Mouse (Mus musculus): ENCODE measurements at regions not wholly inside any gene's neighbourhood (a gene's known extent, or its start where the extent isn't known, plus 50 kb on each side); places are given as distances from the start of the nearest gene placed in this dataset.
"Not testable (repeated sequence)": the region's sequence is repeated elsewhere in the genome, so short reads cannot be mapped to it uniquely, and the experiment has no call there.

DNA sequence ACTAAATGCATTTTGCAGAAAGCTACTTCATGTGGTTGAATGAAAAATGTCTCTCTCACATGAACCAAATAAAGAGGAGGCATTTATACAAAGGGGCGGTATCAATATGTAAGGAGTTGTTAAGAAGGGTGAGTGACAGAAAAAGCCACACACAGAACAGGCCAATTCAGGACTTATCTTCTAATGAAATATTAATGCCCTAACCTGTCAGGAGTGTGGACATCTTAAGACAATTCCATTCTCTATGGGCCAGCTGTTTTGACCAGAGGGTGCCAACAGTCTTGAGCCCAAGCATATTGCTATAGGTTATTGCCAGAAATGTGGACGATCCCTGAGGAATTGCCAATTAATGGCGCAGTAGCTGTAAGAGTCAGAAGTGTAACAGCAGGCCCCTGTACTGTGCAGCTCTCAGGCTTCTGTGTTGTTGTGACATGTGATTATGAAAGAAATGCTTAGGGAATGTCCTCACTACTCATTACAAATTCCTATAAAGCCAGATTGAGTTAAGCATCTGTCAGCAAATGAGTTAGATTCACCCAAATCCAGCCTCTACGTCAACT, 393.8 kb downstream of the Ice1 start:
- Histone ChIP-seq H3K4me2 (no peak overlapping the region), H3K27ac (ENCODE audit: poor library complexity, severe bottlenecking) (no peak overlapping the region), H3K27me3 (replicated peaks) (no peaks in the 10 kb centered on the region), H3K4me1 (replicated peaks) (no peaks in the 10 kb centered on the region), H3K36me3 (no peaks in the 10 kb centered on the region), H3K4me3 (no peak overlapping the region), H3K9ac (no peak overlapping the region), H3K9me3 (replicated peaks) (no peaks in the 10 kb centered on the region)
- ATAC-seq (ENCODE audit: insufficient number of reproducible peaks, low FRiP score) = no peak
- WGBS = 86% methylated on average over 4 of the region's 4 CpGs

DNA sequence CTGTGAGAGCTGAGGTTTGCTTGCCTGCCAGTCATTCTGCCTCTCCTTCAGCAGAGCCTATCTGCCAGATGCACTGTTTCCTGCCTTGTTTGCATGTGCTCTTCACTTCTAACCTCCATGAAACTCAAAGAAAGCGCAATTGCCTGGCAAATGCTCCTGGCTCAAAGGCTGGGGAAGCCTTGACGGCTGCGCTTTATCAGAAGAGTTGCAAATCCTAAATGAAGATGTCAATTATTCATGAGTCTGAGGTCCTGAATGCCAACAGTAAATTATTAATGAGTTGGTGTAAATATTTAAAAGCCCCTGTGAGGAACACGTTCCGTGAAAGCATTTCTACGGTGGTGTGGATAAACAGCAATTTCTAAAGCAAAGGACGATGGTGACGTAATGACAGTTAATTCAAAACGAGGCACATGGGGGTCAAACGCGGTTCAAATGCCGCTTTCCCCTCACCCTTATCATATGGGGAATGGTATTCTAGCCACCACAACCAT, 377.4 kb downstream of the Ice1 start:
- 58% methylated on average over 12 of the region's 12 CpGs for WGBS
- no peak for ATAC-seq (ENCODE audit: insufficient number of reproducible peaks, low FRiP score)
- Histone ChIP-seq H3K27ac (ENCODE audit: poor library complexity, severe bottlenecking) (no peak overlapping the region), H3K4me2 (no peak overlapping the region), H3K36me3 (no peaks in the 10 kb centered on the region), H3K4me1 (replicated peaks) (0 out of 2 replicates have a peak, but pooled peaks cover 5% of the 10 kb centered on the region), H3K27me3 (replicated peaks) (no peaks in the 10 kb centered on the region), H3K9ac (no peak overlapping the region), H3K9me3 (replicated peaks) (no peaks in the 10 kb centered on the region), H3K4me3 (no peak overlapping the region)

DNA sequence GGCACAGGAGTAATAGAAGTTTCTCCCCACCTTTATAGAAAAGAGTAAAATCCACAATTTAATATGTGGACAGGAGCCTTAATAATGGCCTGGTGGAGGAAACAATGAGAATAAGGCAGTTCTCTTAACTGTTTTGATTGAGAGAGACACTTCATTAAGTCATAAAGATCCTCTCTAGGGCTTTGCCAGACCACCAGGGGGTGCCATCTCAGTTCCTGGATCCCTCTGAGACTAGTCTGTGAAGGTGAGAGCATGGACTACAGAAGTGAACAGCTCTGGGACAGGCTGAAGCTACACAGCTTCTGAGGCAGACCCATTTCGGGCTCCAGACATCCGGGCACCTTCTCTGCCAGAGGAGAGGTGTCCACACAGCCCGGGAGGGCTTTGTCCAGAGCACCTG, 373.8 kb downstream of the Ice1 start:
- H3K9ac ChIP-seq = no peak overlapping the region
- H3K9me3 ChIP-seq (replicated peaks) = no peaks in the 10 kb centered on the region
- no peaks in the 10 kb centered on the region for H3K36me3 ChIP-seq
- ATAC-seq (ENCODE audit: insufficient number of reproducible peaks, low FRiP score) = no peak
- 0 out of 2 replicates have a peak, but pooled peaks cover 5% of the 10 kb centered on the region for H3K4me1 ChIP-seq (replicated peaks)
- no peak overlapping the region for H3K27ac ChIP-seq (ENCODE audit: poor library complexity, severe bottlenecking)
- H3K27me3 ChIP-seq (replicated peaks) = no peaks in the 10 kb centered on the region
- H3K4me3 ChIP-seq = no peak overlapping the region
- 79% methylated on average over 3 of the region's 3 CpGs for WGBS
- no peak overlapping the region for H3K4me2 ChIP-seq

DNA sequence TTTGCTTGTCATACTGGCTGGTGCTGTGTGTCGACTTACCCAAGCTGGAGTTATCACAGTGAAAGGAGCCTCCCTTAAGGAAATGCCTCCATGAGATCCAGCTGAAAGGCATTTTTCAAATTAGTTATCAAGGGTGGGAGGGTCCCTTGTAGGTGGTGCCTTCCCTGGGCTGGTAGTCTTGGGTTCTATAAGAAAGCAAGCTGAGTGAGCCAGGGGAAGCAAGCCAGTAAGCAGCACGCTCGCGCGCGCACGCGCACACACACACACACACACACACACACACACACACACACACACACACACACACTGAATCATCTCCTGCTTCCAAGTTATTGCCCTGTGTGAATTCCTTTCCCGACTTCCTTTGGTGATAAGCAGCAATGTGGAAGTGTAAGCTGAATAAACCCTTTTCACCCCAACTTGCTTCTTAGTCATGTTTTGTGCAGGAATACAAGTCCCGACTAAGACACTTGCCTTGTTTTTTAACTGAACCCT, 360.5 kb downstream of the Ice1 start:
- not testable (repeated sequence) for H3K4me2 ChIP-seq; H3K9ac ChIP-seq; H3K9me3 ChIP-seq (replicated peaks); H3K36me3 ChIP-seq; H3K27me3 ChIP-seq (replicated peaks); H3K4me3 ChIP-seq
- Histone ChIP-seq H3K4me1 (replicated peaks) (peaks cover 21% of the 10 kb centered on the region), H3K27ac (ENCODE audit: poor library complexity, severe bottlenecking) (peak overlapping the region; percentile 77)
- WGBS = 65% methylated on average over 10 of the region's 10 CpGs
- ATAC-seq (ENCODE audit: insufficient number of reproducible peaks, low FRiP score) = peak; percentile 46; the same call in 1 of the 2 replicates

DNA sequence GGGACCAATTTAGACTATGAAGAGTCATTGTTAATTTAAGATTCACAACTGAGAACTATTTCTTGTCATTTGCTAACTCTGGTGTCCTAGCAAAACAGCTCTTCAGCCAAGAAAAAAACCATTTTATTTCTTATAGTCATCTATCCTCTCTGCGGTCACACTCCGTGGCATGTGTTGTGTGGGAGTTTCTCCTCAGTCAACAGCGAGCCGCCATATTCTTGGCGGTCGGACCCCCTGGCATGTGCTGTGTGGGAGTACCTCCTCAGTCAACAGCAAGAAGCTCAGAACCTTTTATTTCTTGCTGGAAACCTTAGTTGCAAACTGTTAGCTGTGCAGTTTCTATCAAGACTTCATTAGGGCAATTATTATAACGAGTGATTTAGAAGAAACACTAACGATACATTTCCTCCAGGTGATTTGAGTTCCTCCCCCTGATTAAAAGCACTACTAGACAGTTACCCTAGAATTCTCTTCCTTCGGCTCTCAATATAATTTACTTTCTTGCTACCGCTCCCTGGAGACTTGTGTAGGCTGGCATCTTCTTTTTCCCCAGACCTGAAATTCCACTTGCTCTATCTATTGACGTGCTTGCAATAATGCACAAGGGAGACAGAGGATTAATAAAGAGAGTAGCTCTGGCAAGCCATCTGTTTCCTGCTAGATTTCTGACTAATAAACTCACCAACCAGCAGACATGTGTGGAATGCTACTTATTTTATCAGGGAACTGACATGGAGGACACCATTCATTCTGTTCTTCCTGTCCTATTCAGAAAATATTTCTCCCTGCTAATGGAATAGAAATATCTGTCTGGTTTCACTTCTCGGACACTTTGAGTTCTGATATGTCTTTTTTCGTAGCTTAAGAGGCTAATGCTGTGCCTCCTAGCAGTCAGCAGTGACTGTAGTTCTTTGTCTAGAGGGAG, 359.5 kb downstream of the Ice1 start:
- Histone ChIP-seq H3K36me3 (no peaks in the 10 kb centered on the region), H3K4me2 (peak overlapping the region; percentile 34), H3K4me1 (replicated peaks) (peaks cover 25% of the 10 kb centered on the region), H3K9ac (no peak overlapping the region), H3K27ac (ENCODE audit: poor library complexity, severe bottlenecking) (peak overlapping the region; percentile 77), H3K9me3 (replicated peaks) (no peaks in the 10 kb centered on the region), H3K27me3 (replicated peaks) (no peaks in the 10 kb centered on the region), H3K4me3 (no peak overlapping the region)
- WGBS = 59% methylated on average over 13 of the region's 13 CpGs
- ATAC-seq (ENCODE audit: insufficient number of reproducible peaks, low FRiP score) = no peak

DNA sequence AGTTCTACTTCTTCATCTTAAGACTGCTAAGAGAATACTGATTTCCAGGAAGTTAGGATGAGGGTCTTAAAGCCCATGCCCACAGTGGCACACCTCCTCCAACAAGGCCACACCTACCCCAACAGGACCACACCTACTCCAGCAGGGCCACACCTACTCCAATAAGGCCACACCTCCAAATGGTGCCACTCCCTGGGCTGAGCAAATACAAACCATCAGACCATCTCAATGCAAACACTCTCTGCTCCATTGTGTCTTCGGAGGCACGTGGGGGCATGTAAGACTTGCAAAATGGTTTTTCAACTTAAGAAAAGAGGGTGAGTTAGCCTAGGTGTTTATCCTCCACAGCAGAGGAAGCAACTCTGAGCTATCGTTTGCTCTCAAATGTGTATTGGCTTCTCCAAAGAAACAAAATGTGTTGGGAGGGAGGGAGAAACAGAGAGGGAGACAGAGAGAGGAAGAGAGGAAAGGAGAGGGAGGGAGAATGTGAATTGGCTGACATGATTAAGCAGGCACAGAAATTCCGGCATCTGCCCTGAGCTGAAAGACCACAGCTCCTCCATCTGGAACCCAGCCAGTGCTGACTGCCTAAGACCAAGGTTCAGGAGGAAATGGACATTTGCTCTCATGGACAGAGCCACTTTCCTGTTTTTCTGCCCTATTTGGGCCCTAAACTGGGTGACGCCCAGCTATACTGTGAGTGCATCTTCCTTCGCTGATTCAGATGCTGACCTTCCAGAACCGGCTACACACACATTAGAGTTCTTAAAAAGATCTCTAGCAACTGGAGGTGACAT, 356.2 kb downstream of the Ice1 start:
- H3K9ac ChIP-seq = no peak overlapping the region
- no peak overlapping the region for H3K4me2 ChIP-seq
- H3K36me3 ChIP-seq = no peaks in the 10 kb centered on the region
- H3K27ac ChIP-seq (ENCODE audit: poor library complexity, severe bottlenecking) = peak overlapping the region; percentile 22; the same call in 1 of the 2 replicates
- no peaks in the 10 kb centered on the region for H3K27me3 ChIP-seq (replicated peaks)
- WGBS = 69% methylated on average over 7 of the region's 7 CpGs
- H3K4me3 ChIP-seq = no peak overlapping the region
- peaks cover 25% of the 10 kb centered on the region for H3K4me1 ChIP-seq (replicated peaks)
- peak; percentile 71 for ATAC-seq (ENCODE audit: insufficient number of reproducible peaks, low FRiP score)
- H3K9me3 ChIP-seq (replicated peaks) = no peaks in the 10 kb centered on the region

DNA sequence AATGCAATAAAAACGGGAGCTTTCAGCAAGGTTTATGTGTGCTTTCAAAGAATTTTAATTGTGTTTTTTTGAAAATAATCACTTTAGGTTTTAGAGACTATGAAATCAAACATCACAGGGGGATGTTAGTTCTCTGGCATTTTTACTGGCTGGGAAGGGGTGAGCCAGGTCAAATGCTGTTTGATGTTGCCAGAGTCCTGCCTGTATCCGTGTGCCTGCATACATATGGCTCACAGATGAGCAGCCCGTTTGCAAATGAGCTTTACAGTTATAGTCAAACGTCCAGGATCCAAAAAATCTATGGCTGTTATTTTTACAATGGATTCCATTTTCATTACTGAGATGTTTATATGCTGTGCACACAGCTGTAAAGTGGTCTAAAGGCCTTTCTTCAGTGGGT, 354.7 kb downstream of the Ice1 start:
- Histone ChIP-seq H3K9me3 (replicated peaks) (no peaks in the 10 kb centered on the region), H3K27ac (ENCODE audit: poor library complexity, severe bottlenecking) (no peak overlapping the region), H3K4me3 (no peak overlapping the region), H3K9ac (no peak overlapping the region), H3K4me1 (replicated peaks) (peaks cover 23% of the 10 kb centered on the region), H3K27me3 (replicated peaks) (no peaks in the 10 kb centered on the region), H3K36me3 (no peaks in the 10 kb centered on the region), H3K4me2 (no peak overlapping the region)
- 51% methylated on average over 4 of the region's 4 CpGs for WGBS
- no peak for ATAC-seq (ENCODE audit: insufficient number of reproducible peaks, low FRiP score)

DNA sequence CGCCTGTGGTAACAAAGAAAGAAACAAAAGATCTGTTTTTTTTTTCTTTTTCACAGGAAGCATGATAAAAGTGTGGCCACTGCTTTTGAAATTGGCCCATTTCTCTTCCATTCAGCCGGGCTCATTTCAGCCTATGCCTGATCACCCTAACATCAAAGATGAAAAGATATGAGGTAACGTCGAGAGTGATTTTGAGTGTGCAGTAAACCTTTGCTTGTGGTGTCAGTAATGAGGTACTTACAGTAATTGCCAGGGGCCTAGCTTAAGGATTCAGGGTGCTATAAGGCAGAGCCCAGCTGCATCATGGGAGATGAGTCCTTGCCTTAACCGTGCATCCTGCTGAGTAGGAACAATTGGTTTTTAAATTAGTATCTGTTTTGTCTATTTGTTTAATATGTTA, 354.2 kb downstream of the Ice1 start:
- H3K4me3 ChIP-seq = no peak overlapping the region
- peaks cover 18% of the 10 kb centered on the region for H3K4me1 ChIP-seq (replicated peaks)
- H3K4me2 ChIP-seq = no peak overlapping the region
- H3K27me3 ChIP-seq (replicated peaks) = no peaks in the 10 kb centered on the region
- no peak overlapping the region for H3K27ac ChIP-seq (ENCODE audit: poor library complexity, severe bottlenecking)
- no peak overlapping the region for H3K9ac ChIP-seq
- no peak for ATAC-seq (ENCODE audit: insufficient number of reproducible peaks, low FRiP score)
- WGBS = 56% methylated on average over 5 of the region's 5 CpGs
- H3K36me3 ChIP-seq = no peaks in the 10 kb centered on the region
- no peaks in the 10 kb centered on the region for H3K9me3 ChIP-seq (replicated peaks)

DNA sequence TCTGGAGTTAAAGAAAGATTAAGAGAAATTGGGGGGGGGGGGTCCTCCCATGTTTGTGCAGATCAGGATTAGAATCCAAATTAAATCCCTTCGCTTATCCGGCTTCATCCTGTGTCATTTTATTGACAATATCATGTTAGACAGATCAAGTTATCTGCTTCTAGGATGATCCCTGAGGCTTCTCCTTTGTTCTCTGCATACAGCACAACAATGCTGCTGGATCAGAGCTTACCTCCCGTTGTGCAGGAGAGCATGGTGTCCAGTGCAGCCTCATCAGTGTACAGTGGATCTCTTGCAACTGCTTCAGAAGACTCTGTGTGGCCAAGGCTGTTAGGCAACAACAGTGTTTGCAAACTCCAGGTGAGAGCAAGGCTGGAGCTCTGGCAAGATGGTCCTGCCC, 344.7 kb downstream of the Ice1 start:
- H3K9me3 ChIP-seq (replicated peaks) = peaks cover 1% of the 10 kb centered on the region; the same call in 1 of the 2 replicates
- H3K27ac ChIP-seq (ENCODE audit: poor library complexity, severe bottlenecking) = no peak overlapping the region
- no peak overlapping the region for H3K9ac ChIP-seq
- no peaks in the 10 kb centered on the region for H3K27me3 ChIP-seq (replicated peaks)
- H3K4me2 ChIP-seq = no peak overlapping the region
- 79% methylated on average over 3 of the region's 3 CpGs for WGBS
- H3K4me3 ChIP-seq = no peak overlapping the region
- no peaks in the 10 kb centered on the region for H3K4me1 ChIP-seq (replicated peaks)
- no peaks in the 10 kb centered on the region for H3K36me3 ChIP-seq
- no peak for ATAC-seq (ENCODE audit: insufficient number of reproducible peaks, low FRiP score)

DNA sequence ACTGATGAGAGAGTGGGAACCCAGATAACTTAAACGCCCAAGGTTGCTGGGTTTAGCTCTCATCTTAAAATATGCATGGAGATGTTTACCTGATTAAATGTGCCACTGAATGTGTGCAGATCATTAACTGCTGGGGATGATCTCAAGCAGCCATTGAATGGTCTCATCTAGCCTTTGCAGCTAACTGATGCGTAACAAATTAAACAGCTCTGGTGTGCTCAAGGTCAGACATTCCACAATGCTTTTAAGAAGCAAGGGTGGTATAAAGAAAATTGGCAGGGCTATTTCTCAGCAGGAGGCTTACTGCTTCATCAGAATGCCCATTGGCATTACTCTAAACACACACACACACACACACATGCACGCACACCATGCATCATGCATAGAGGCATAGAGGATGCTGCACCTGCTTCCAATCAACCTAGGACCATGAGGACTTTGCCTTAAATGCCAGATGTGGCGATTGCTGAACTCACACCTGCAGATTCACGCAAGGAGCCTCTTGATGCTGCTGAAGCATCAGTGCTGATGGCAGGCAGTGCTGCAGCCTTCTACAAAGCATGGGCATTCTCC, 333.4 kb downstream of the Ice1 start:
- no peak for ATAC-seq (ENCODE audit: insufficient number of reproducible peaks, low FRiP score)
- WGBS = 77% methylated on average over 5 of the region's 5 CpGs

More for the DNA sequence above, 333.4 kb downstream of the Ice1 start:
- Histone ChIP-seq H3K9me3 (replicated peaks) (no peaks in the 10 kb centered on the region), H3K36me3 (no peaks in the 10 kb centered on the region), H3K27me3 (replicated peaks) (no peaks in the 10 kb centered on the region), H3K9ac (no peak overlapping the region), H3K27ac (ENCODE audit: poor library complexity, severe bottlenecking) (no peak overlapping the region), H3K4me2 (no peak overlapping the region), H3K4me3 (no peak overlapping the region), H3K4me1 (replicated peaks) (no peaks in the 10 kb centered on the region)
